Mouse (Mus musculus): ENCODE results near the gene Sox9. TPM values are rescaled to one million over a fixed set of nuclear protein-coding genes. Genes with fewer than 3 reads are reported as not detected.

Gene Sox9
- total and polyA plus RNA-seq, 3 experiments, result 0.05 TPM; not detected in 2

- no peaks in the 10 kb centered on the region for H3K27me3 ChIP-seq (ENCODE audit: insufficient read depth, low read length)
- no peaks in the 10 kb centered on the region for H3K4me1 ChIP-seq (ENCODE audit: insufficient read depth, low read depth, low read length)
- ATAC-seq (ENCODE audit: extremely low read depth, insufficient number of reproducible peaks, low FRiP score, poor library complexity, severe bottlenecking) (no peak), DNase-seq (ENCODE audit: low spot score) (no peak)
- H3K4me3 ChIP-seq (ENCODE audit: low read depth, low read length), result no peak overlapping the region
- no peak for TF ChIP-seq GATA2 (IDR thresholded peaks at IDR 0.05; ENCODE audit: borderline replicate concordance, low read depth, low read length)
- no peak for TF ChIP-seq CTCF (IDR thresholded peaks at IDR 0.05; ENCODE audit: low read depth, low read length)
- no peak for TF ChIP-seq GATA1 (IDR thresholded peaks at IDR 0.05; ENCODE audit: borderline replicate concordance, low read length)
- TF ChIP-seq POLR2AphosphoS5 (IDR thresholded peaks at IDR 0.05; ENCODE audit: insufficient replicate concordance, low read depth, low read length), result no peak
- TF ChIP-seq TAL1 (conservative IDR thresholded peaks at IDR 0.05; ENCODE audit: low read depth, low read length), result no peak
- H3K36me3 ChIP-seq (replicated peaks), result no peaks in the 10 kb centered on the region
- H3K9me3 ChIP-seq (replicated peaks), result peaks cover 73% of the 10 kb centered on the region
Observed at GRCm38 (mm10) chr11:112767531-112768041, 14.4 kb upstream of the Sox9 start.

GRCm38 (mm10) chr11:112772791-112773355 is 9.2 kb upstream of the Sox9 start:
- no peak for TF ChIP-seq GATA2 (IDR thresholded peaks at IDR 0.05; ENCODE audit: borderline replicate concordance, low read depth, low read length)
- TF ChIP-seq TAL1 (conservative IDR thresholded peaks at IDR 0.05; ENCODE audit: low read depth, low read length), result no peak
- no peak for TF ChIP-seq POLR2AphosphoS5 (IDR thresholded peaks at IDR 0.05; ENCODE audit: insufficient replicate concordance, low read depth, low read length)
- TF ChIP-seq CTCF (IDR thresholded peaks at IDR 0.05; ENCODE audit: low read depth, low read length), result no peak
- no peak for TF ChIP-seq GATA1 (IDR thresholded peaks at IDR 0.05; ENCODE audit: borderline replicate concordance, low read length)
- no peak overlapping the region for H3K4me3 ChIP-seq (ENCODE audit: low read depth, low read length)
- DNase-seq (ENCODE audit: low spot score) (no peak), ATAC-seq (ENCODE audit: extremely low read depth, insufficient number of reproducible peaks, low FRiP score, poor library complexity, severe bottlenecking) (no peak)
- no peaks in the 10 kb centered on the region for H3K36me3 ChIP-seq (replicated peaks)
- H3K27me3 ChIP-seq (ENCODE audit: insufficient read depth, low read length), result no peaks in the 10 kb centered on the region
- no peaks in the 10 kb centered on the region for H3K4me1 ChIP-seq (ENCODE audit: insufficient read depth, low read depth, low read length)
- peaks cover 83% of the 10 kb centered on the region for H3K9me3 ChIP-seq (replicated peaks)

- Histone ChIP-seq H3K4me1 (ENCODE audit: insufficient read depth, low read depth, low read length) (no peaks in the 10 kb centered on the region), H3K9me3 (replicated peaks) (peaks cover 89% of the 10 kb centered on the region), H3K27me3 (ENCODE audit: insufficient read depth, low read length) (no peaks in the 10 kb centered on the region; the same call in 1 of the 2 replicates), H3K36me3 (replicated peaks) (no peaks in the 10 kb centered on the region), H3K4me3 (ENCODE audit: low read depth, low read length) (no peak overlapping the region)
- ATAC-seq (ENCODE audit: extremely low read depth, insufficient number of reproducible peaks, low FRiP score, poor library complexity, severe bottlenecking) (no peak), DNase-seq (ENCODE audit: low spot score) (no peak)
- no peak for TF ChIP-seq CTCF (IDR thresholded peaks at IDR 0.05; ENCODE audit: low read depth, low read length)
- no peak for TF ChIP-seq TAL1 (conservative IDR thresholded peaks at IDR 0.05; ENCODE audit: low read depth, low read length)
- TF ChIP-seq POLR2AphosphoS5 (IDR thresholded peaks at IDR 0.05; ENCODE audit: insufficient replicate concordance, low read depth, low read length), result no peak
- no peak for TF ChIP-seq GATA1 (IDR thresholded peaks at IDR 0.05; ENCODE audit: borderline replicate concordance, low read length)
- no peak for TF ChIP-seq GATA2 (IDR thresholded peaks at IDR 0.05; ENCODE audit: borderline replicate concordance, low read depth, low read length)
Observed at GRCm38 (mm10) chr11:112779762-112780161, 2.3 kb upstream of the Sox9 start.

DNA sequence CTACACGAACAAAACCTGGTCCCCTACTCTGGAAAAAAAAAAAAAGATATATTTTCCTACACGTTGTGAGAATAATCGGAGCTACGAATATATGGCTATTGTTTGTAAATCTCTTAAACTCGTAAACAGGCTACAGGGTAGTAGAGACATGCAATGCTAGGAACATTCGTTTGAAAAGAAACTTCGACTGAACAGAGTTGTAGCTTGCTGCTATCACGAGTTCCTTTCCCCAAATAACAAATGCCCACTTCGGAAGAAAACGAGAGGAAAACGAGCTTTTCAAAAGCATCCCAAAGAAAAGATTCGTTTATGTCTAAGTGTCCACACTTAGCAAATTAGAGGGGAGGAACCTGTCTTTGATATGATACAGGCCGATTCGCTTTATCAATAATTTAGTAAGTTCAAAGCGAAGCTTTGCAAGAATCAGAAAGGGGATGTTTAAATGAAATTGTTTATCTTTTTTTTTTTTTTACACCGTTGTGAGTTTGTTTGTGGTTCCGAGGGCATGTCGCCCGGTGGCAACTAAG is 1.6 kb upstream of the Sox9 start:
- Histone ChIP-seq H3K4me1 (ENCODE audit: insufficient read depth, low read depth, low read length) (no peaks in the 10 kb centered on the region), H3K4me3 (ENCODE audit: low read depth, low read length) (no peak overlapping the region), H3K36me3 (replicated peaks) (no peaks in the 10 kb centered on the region), H3K27me3 (ENCODE audit: insufficient read depth, low read length) (no peaks in the 10 kb centered on the region; the same call in 1 of the 2 replicates), H3K9me3 (replicated peaks) (peaks cover 87% of the 10 kb centered on the region)
- no peak for ATAC-seq (ENCODE audit: extremely low read depth, insufficient number of reproducible peaks, low FRiP score, poor library complexity, severe bottlenecking)
- TF ChIP-seq GATA1 (IDR thresholded peaks at IDR 0.05; ENCODE audit: borderline replicate concordance, low read length) (no peak), TAL1 (conservative IDR thresholded peaks at IDR 0.05; ENCODE audit: low read depth, low read length) (no peak), GATA2 (IDR thresholded peaks at IDR 0.05; ENCODE audit: borderline replicate concordance, low read depth, low read length) (no peak), POLR2AphosphoS5 (IDR thresholded peaks at IDR 0.05; ENCODE audit: insufficient replicate concordance, low read depth, low read length) (no peak), CTCF (IDR thresholded peaks at IDR 0.05; ENCODE audit: low read depth, low read length) (no peak)
- no peak for DNase-seq (ENCODE audit: low spot score)

DNA sequence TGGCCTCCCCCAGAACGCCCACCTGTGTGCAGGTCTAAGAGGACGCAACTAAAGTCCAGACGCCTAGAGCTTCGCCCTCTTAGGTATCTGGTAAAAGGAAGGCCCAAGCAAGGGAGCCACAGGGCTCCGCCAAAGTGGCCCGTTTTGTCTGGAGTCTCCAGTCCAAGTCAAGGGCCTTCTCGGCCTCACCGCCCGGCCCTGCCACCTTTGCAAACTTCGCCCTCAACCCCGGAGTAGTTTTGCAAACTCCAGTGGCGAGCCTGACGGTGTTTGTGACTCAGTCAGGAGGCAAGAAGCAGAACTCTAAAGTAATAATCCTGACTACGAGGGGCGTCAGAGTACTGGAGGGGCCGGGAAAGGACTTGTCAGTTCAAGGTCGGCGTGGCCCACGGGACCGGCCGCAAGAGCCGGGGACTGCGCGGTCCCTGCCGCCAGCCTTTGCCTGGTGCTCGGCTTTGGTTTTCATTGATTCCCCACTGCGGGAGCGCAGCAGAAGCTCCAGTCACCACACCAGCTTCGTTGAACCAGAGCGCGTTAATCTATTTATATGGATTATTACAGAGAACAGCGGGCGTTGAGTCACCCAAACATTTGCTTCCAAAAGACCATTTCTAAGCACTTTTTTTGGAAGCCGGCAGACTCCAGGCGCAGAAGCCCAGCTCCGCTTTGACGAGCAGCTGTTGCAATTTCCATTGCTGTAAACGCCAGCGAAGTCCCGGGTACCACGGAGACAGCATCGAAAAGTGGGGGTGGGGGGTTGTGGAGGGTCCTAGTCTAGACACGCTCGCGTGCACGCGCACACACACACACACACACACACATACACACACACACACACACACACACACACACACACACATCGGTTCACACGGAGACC is 751 bp upstream of the Sox9 start:
- peaks cover 81% of the 10 kb centered on the region for H3K9me3 ChIP-seq (replicated peaks)
- H3K36me3 ChIP-seq (replicated peaks), result no peaks in the 10 kb centered on the region
- H3K4me1 ChIP-seq (ENCODE audit: insufficient read depth, low read depth, low read length), result no peaks in the 10 kb centered on the region
- H3K27me3 ChIP-seq (ENCODE audit: insufficient read depth, low read length), result no peaks in the 10 kb centered on the region; the same call in 1 of the 2 replicates
- H3K4me3 ChIP-seq (ENCODE audit: low read depth, low read length), result no peak overlapping the region
- ATAC-seq (ENCODE audit: extremely low read depth, insufficient number of reproducible peaks, low FRiP score, poor library complexity, severe bottlenecking) (no peak), DNase-seq (ENCODE audit: low spot score) (no peak)
- TF ChIP-seq GATA2 (IDR thresholded peaks at IDR 0.05; ENCODE audit: borderline replicate concordance, low read depth, low read length) (no peak), CTCF (IDR thresholded peaks at IDR 0.05; ENCODE audit: low read depth, low read length) (no peak), TAL1 (conservative IDR thresholded peaks at IDR 0.05; ENCODE audit: low read depth, low read length) (no peak), GATA1 (IDR thresholded peaks at IDR 0.05; ENCODE audit: borderline replicate concordance, low read length) (no peak), POLR2AphosphoS5 (IDR thresholded peaks at IDR 0.05; ENCODE audit: insufficient replicate concordance, low read depth, low read length) (no peak)

All from G1E (cell line).